Mouse (Mus musculus) ES-CJ7 (cell line): Measurements from ENCODE around the gene Arhgap23.

Source experiments
- DNase-seq: peaks from one replicate; pipeline ENCODE4 v3.0.0; 2011; ENCODE audit warnings: low read depth, low spot score

Arhgap23 gene

GRCm38 (mm10) chr11:97532354-97532753 is 117.0 kb downstream of the Arhgap23 start:
- no peak for DNase-seq

- DNase-seq = peak; percentile 55
Observed at GRCm38 (mm10) chr11:97532950-97533582, 117.7 kb downstream of the Arhgap23 start.

GRCm38 (mm10) chr11:97533653-97534052 is 118.3 kb downstream of the Arhgap23 start:
- no peak for DNase-seq

GRCm38 (mm10) chr11:97534442-97535307 is 119.3 kb downstream of the Arhgap23 start:
- no peak for DNase-seq

GRCm38 (mm10) chr11:97535308-97535630 is 119.9 kb downstream of the Arhgap23 start:
- no peak for DNase-seq

- no peak for DNase-seq
Observed at GRCm38 (mm10) chr11:97535660-97536059, 120.3 kb downstream of the Arhgap23 start.

- no peak for DNase-seq
Observed at GRCm38 (mm10) chr11:97536083-97536747, 120.9 kb downstream of the Arhgap23 start.

- DNase-seq = peak; percentile 52
Observed at GRCm38 (mm10) chr11:97536835-97537579, 121.7 kb downstream of the Arhgap23 start.

- no peak for DNase-seq
Observed at GRCm38 (mm10) chr11:97537580-97538089, 122.3 kb downstream of the Arhgap23 start.

GRCm38 (mm10) chr11:97539622-97540021 is 124.3 kb downstream of the Arhgap23 start:
- DNase-seq = no peak

GRCm38 (mm10) chr11:97540136-97540535 is 124.8 kb downstream of the Arhgap23 start:
- DNase-seq = no peak

GRCm38 (mm10) chr11:97540604-97541003 is 125.3 kb downstream of the Arhgap23 start:
- no peak for DNase-seq

GRCm38 (mm10) chr11:97542171-97543150 is 127.1 kb downstream of the Arhgap23 start:
- DNase-seq = peak; percentile 42

- DNase-seq = no peak
Observed at GRCm38 (mm10) chr11:97543181-97543733, 127.9 kb downstream of the Arhgap23 start.

- no peak for DNase-seq
Observed at GRCm38 (mm10) chr11:97543883-97544282, 128.6 kb downstream of the Arhgap23 start.

- DNase-seq = peak; percentile 80
Observed at GRCm38 (mm10) chr11:97545808-97546560, 130.7 kb downstream of the Arhgap23 start.

GRCm38 (mm10) chr11:97546804-97547411 is 131.6 kb downstream of the Arhgap23 start:
- peak; percentile 74 for DNase-seq

GRCm38 (mm10) chr11:97547957-97548706 is 132.8 kb downstream of the Arhgap23 start:
- DNase-seq = peak; percentile 44
